Mouse (Mus musculus): ENCODE data around the gene Olfr1443. TPM values are rescaled to one million over a fixed set of nuclear protein-coding genes. Genes with fewer than 3 reads are reported as not detected.

The Olfr1443 gene
- total RNA-seq, 1 experiment = not detected

GRCm38 (mm10) chr19:12671051-12671450 lies 6.9 kb upstream of the Olfr1443 start:
- H3K27ac ChIP-seq (ENCODE audit: insufficient read depth, low read depth, low read length, poor library complexity, severe bottlenecking) = no peak overlapping the region
- in situ Hi-C loops (cut with MboI; ENCODE audit: low sequenced_read_pairs in 2 of 2, unreplicated experiment in 2 of 2) = no loop called here
- H3K4me1 ChIP-seq (ENCODE audit: control insufficient read depth in 2 of 2, insufficient read depth in 2 of 2, low read length in 2 of 2, poor library complexity in 1 of 2) = no peaks in the 10 kb centered on the region
- no peaks in the 10 kb centered on the region for H3K9me3 ChIP-seq (ENCODE audit: control insufficient read depth, insufficient read depth, low read depth, low read length)
- H3K9ac ChIP-seq (ENCODE audit: insufficient read depth, low read depth, low read length, poor library complexity, severe bottlenecking) = no peak overlapping the region
- DNase-seq (ENCODE audit: low read depth, low spot score) = no peak
- no peak for TF ChIP-seq MAFK (IDR thresholded peaks at IDR 0.05; ENCODE audit: insufficient read depth, low read depth, low read length)
- TF ChIP-seq CHD2 (IDR thresholded peaks at IDR 0.05; ENCODE audit: low read depth, low read length) = no peak
- TF ChIP-seq ZNF384 (IDR thresholded peaks at IDR 0.05; ENCODE audit: low read depth, low read length) = no peak
- TF ChIP-seq HCFC1 (IDR thresholded peaks at IDR 0.05; ENCODE audit: borderline replicate concordance, insufficient read depth, low read length) = no peak
- no peak for TF ChIP-seq ZC3H11A (IDR thresholded peaks at IDR 0.05; ENCODE audit: borderline replicate concordance, low read depth, low read length)
- H3K4me3 ChIP-seq (ENCODE audit: insufficient read depth in 1 of 2, low read depth in 1 of 2, low read length in 2 of 2, poor library complexity in 1 of 2, severe bottlenecking in 1 of 2) = no peak overlapping the region
- no peaks in the 10 kb centered on the region for H3K36me3 ChIP-seq (ENCODE audit: control insufficient read depth, insufficient read depth, low read length, poor library complexity, severe bottlenecking)

- H3K9ac ChIP-seq (ENCODE audit: insufficient read depth, low read depth, low read length, poor library complexity, severe bottlenecking) = no peak overlapping the region
- TF ChIP-seq ZC3H11A (IDR thresholded peaks at IDR 0.05; ENCODE audit: borderline replicate concordance, low read depth, low read length) = no peak
- no peak for TF ChIP-seq HCFC1 (IDR thresholded peaks at IDR 0.05; ENCODE audit: borderline replicate concordance, insufficient read depth, low read length)
- TF ChIP-seq ZNF384 (IDR thresholded peaks at IDR 0.05; ENCODE audit: low read depth, low read length) = no peak
- no peak for TF ChIP-seq CHD2 (IDR thresholded peaks at IDR 0.05; ENCODE audit: low read depth, low read length)
- TF ChIP-seq MAFK (IDR thresholded peaks at IDR 0.05; ENCODE audit: insufficient read depth, low read depth, low read length) = no peak
- no peaks in the 10 kb centered on the region for H3K4me1 ChIP-seq (ENCODE audit: control insufficient read depth in 2 of 2, insufficient read depth in 2 of 2, low read length in 2 of 2, poor library complexity in 1 of 2)
- no peak for DNase-seq (ENCODE audit: low read depth, low spot score)
- no peaks in the 10 kb centered on the region for H3K9me3 ChIP-seq (ENCODE audit: control insufficient read depth, insufficient read depth, low read depth, low read length)
- H3K4me3 ChIP-seq (ENCODE audit: insufficient read depth in 1 of 2, low read depth in 1 of 2, low read length in 2 of 2, poor library complexity in 1 of 2, severe bottlenecking in 1 of 2) = no peak overlapping the region
- no peaks in the 10 kb centered on the region for H3K36me3 ChIP-seq (ENCODE audit: control insufficient read depth, insufficient read depth, low read length, poor library complexity, severe bottlenecking)
- no peak overlapping the region for H3K27ac ChIP-seq (ENCODE audit: insufficient read depth, low read depth, low read length, poor library complexity, severe bottlenecking)
- in situ Hi-C loops (cut with MboI; ENCODE audit: low sequenced_read_pairs in 2 of 2, unreplicated experiment in 2 of 2) = no loop called here
Observed at GRCm38 (mm10) chr19:12684638-12685037, 6.7 kb downstream of the Olfr1443 start.

- no peaks in the 10 kb centered on the region for H3K4me1 ChIP-seq (ENCODE audit: control insufficient read depth in 2 of 2, insufficient read depth in 2 of 2, low read length in 2 of 2, poor library complexity in 1 of 2)
- TF ChIP-seq ZNF384 (IDR thresholded peaks at IDR 0.05; ENCODE audit: low read depth, low read length) (no peak), HCFC1 (IDR thresholded peaks at IDR 0.05; ENCODE audit: borderline replicate concordance, insufficient read depth, low read length) (no peak), MAFK (IDR thresholded peaks at IDR 0.05; ENCODE audit: insufficient read depth, low read depth, low read length) (no peak), ZC3H11A (IDR thresholded peaks at IDR 0.05; ENCODE audit: borderline replicate concordance, low read depth, low read length) (no peak), CHD2 (IDR thresholded peaks at IDR 0.05; ENCODE audit: low read depth, low read length) (no peak)
- no peak for DNase-seq (ENCODE audit: low read depth, low spot score)
- H3K27ac ChIP-seq (ENCODE audit: insufficient read depth, low read depth, low read length, poor library complexity, severe bottlenecking) = no peak overlapping the region
- no peak overlapping the region for H3K9ac ChIP-seq (ENCODE audit: insufficient read depth, low read depth, low read length, poor library complexity, severe bottlenecking)
- in situ Hi-C loops (cut with MboI; ENCODE audit: low sequenced_read_pairs in 2 of 2, unreplicated experiment in 2 of 2) = no loop called here
- H3K4me3 ChIP-seq (ENCODE audit: insufficient read depth in 1 of 2, low read depth in 1 of 2, low read length in 2 of 2, poor library complexity in 1 of 2, severe bottlenecking in 1 of 2) = no peak overlapping the region
- no peaks in the 10 kb centered on the region for H3K9me3 ChIP-seq (ENCODE audit: control insufficient read depth, insufficient read depth, low read depth, low read length)
- H3K36me3 ChIP-seq (ENCODE audit: control insufficient read depth, insufficient read depth, low read length, poor library complexity, severe bottlenecking) = no peaks in the 10 kb centered on the region
Observed at GRCm38 (mm10) chr19:12685231-12685630, 7.3 kb downstream of the Olfr1443 start.

GRCm38 (mm10) chr19:12695590-12695989 lies 17.7 kb downstream of the Olfr1443 start, which contains the start of gene Keg1:
Gene Keg1, plus strand, starts transcription at chr19:12695786.
- Histone ChIP-seq H3K36me3 (ENCODE audit: control insufficient read depth, insufficient read depth, low read length, poor library complexity, severe bottlenecking) (no peaks in the 10 kb centered on the region), H3K9me3 (ENCODE audit: control insufficient read depth, insufficient read depth, low read depth, low read length) (no peaks in the 10 kb centered on the region), H3K27ac (ENCODE audit: insufficient read depth, low read depth, low read length, poor library complexity, severe bottlenecking) (no peak within 1 kb of the TSS), H3K4me3 (ENCODE audit: insufficient read depth in 1 of 2, low read depth in 1 of 2, low read length in 2 of 2, poor library complexity in 1 of 2, severe bottlenecking in 1 of 2) (no peak within 1 kb of the TSS), H3K9ac (ENCODE audit: insufficient read depth, low read depth, low read length, poor library complexity, severe bottlenecking) (no peak within 1 kb of the TSS), H3K4me1 (ENCODE audit: control insufficient read depth in 2 of 2, insufficient read depth in 2 of 2, low read length in 2 of 2, poor library complexity in 1 of 2) (no peaks in the 10 kb centered on the region)
- DNase-seq (ENCODE audit: low read depth, low spot score) = no peak
- in situ Hi-C loops (cut with MboI; ENCODE audit: low sequenced_read_pairs in 2 of 2, unreplicated experiment in 2 of 2) = no loop called here
- TF ChIP-seq CHD2 (IDR thresholded peaks at IDR 0.05; ENCODE audit: low read depth, low read length) = no peak
- no peak for TF ChIP-seq ZC3H11A (IDR thresholded peaks at IDR 0.05; ENCODE audit: borderline replicate concordance, low read depth, low read length)
- TF ChIP-seq MAFK (IDR thresholded peaks at IDR 0.05; ENCODE audit: insufficient read depth, low read depth, low read length) = no peak
- TF ChIP-seq ZNF384 (IDR thresholded peaks at IDR 0.05; ENCODE audit: low read depth, low read length) = no peak
- no peak for TF ChIP-seq HCFC1 (IDR thresholded peaks at IDR 0.05; ENCODE audit: borderline replicate concordance, insufficient read depth, low read length)

- in situ Hi-C loops (cut with MboI; ENCODE audit: low sequenced_read_pairs in 2 of 2, unreplicated experiment in 2 of 2) = no loop called here
- Histone ChIP-seq H3K9ac (ENCODE audit: insufficient read depth, low read depth, low read length, poor library complexity, severe bottlenecking) (no peak overlapping the region), H3K4me1 (ENCODE audit: control insufficient read depth in 2 of 2, insufficient read depth in 2 of 2, low read length in 2 of 2, poor library complexity in 1 of 2) (no peaks in the 10 kb centered on the region), H3K9me3 (ENCODE audit: control insufficient read depth, insufficient read depth, low read depth, low read length) (no peaks in the 10 kb centered on the region), H3K4me3 (ENCODE audit: insufficient read depth in 1 of 2, low read depth in 1 of 2, low read length in 2 of 2, poor library complexity in 1 of 2, severe bottlenecking in 1 of 2) (no peak overlapping the region), H3K27ac (ENCODE audit: insufficient read depth, low read depth, low read length, poor library complexity, severe bottlenecking) (no peak overlapping the region), H3K36me3 (ENCODE audit: control insufficient read depth, insufficient read depth, low read length, poor library complexity, severe bottlenecking) (no peaks in the 10 kb centered on the region)
- no peak for DNase-seq (ENCODE audit: low read depth, low spot score)
- TF ChIP-seq CHD2 (IDR thresholded peaks at IDR 0.05; ENCODE audit: low read depth, low read length) (no peak), ZC3H11A (IDR thresholded peaks at IDR 0.05; ENCODE audit: borderline replicate concordance, low read depth, low read length) (no peak), MAFK (IDR thresholded peaks at IDR 0.05; ENCODE audit: insufficient read depth, low read depth, low read length) (no peak), ZNF384 (IDR thresholded peaks at IDR 0.05; ENCODE audit: low read depth, low read length) (no peak), HCFC1 (IDR thresholded peaks at IDR 0.05; ENCODE audit: borderline replicate concordance, insufficient read depth, low read length) (no peak)
Observed at GRCm38 (mm10) chr19:12696221-12696620, 18.3 kb downstream of the Olfr1443 start.

All from ES-E14 (cell line).